Mouse (Mus musculus) forebrain, embryonic 13.5 days (tissue): ENCODE results near the gene Iqgap1. TPM values are rescaled to one million over a fixed set of nuclear protein-coding genes. Genes with fewer than 3 reads are reported as not detected.

ENCODE experiments used
- ATAC-seq: fragments of 200-750 bp; cut with Nextera tagmentation; 2 replicates; pipeline ENCODE4 v1.8.0; 2017
- H3K27ac ChIP-seq: fragments of 300-500 bp; sonication (generic); 2 replicates; pipeline ENCODE4 v1.5.1; 2015; ENCODE audit warnings: inconsistent platforms, mild to moderate bottlenecking, moderate library complexity
- H3K27me3 ChIP-seq: fragments of 300-500 bp; sonication (generic); 2 replicates; pipeline ENCODE4 v1.6.1; 2015; ENCODE audit warnings: mild to moderate bottlenecking, inconsistent platforms
- H3K36me3 ChIP-seq: fragments of 300-500 bp; sonication (generic); 2 replicates; pipeline ENCODE4 v1.6.1; 2015; ENCODE audit warnings: mild to moderate bottlenecking, inconsistent platforms; ENCODE audit not compliant: poor library complexity, severe bottlenecking
- H3K4me1 ChIP-seq: fragments of 300-500 bp; sonication (generic); 2 replicates; pipeline ENCODE4 v1.6.1; 2015; ENCODE audit warnings: inconsistent platforms
- H3K4me2 ChIP-seq: fragments of 300-500 bp; sonication (generic); 2 replicates; pipeline ENCODE4 v1.6.1; 2015; ENCODE audit warnings: inconsistent platforms, mild to moderate bottlenecking, moderate library complexity
- H3K4me3 ChIP-seq: fragments of 300-500 bp; sonication (generic); 2 replicates; pipeline ENCODE4 v1.5.1; 2015; ENCODE audit warnings: mild to moderate bottlenecking, inconsistent platforms
- H3K9ac ChIP-seq: fragments of 300-500 bp; sonication (generic); 2 replicates; pipeline ENCODE4 v1.6.1; 2015; ENCODE audit warnings: mild to moderate bottlenecking, inconsistent platforms
- H3K9me3 ChIP-seq: fragments of 300-500 bp; sonication (generic); replicated peaks from 2 replicates; pipeline ENCODE4 v1.6.1; 2016; ENCODE audit warnings: inconsistent platforms
- WGBS: fragments of 180-500 bp; shearing (Covaris S2); methylation state at CpG from one replicate; pipeline ENCODE4 v1.1.7; 2015; 5-methylcytosine and 5-hydroxymethylcytosine counted together
- polyA plus RNA-seq: library from polyadenylated mRNA; unstranded; fragments of >200 nt; fragmentation: Nextera tagmentation; extraction: Ambion mirVana; gene quantifications from 2 replicates; pipeline ENCODE4 v1.2.1, GENCODE M21; 2015

Gene Iqgap1
- polyA plus RNA-seq, 1 experiment from 2014 or later = 19.7 TPM

DNA sequence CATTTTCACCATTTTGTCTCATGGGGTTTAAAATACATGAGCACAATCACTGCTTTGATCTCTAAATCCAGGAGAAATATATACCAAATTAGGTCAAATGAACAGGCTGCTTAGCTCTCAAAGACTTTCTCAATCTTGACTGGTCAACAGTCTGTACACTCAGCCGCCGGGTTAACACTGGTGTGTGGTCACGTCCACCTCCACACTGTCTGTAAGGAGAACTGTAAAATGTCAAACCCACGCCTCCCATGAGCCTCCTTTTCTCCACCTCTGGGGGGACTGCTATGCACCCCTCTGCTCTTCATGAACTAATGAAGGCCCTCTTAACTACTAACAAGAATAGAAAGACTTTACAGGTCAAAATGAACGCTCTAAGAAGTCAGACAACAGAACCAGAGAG is 36.2 kb downstream of the Iqgap1 start:
- no peaks in the 10 kb centered on the region for H3K9me3 ChIP-seq
- H3K4me1 ChIP-seq = no peaks in the 10 kb centered on the region
- ATAC-seq = no peak
- H3K27ac ChIP-seq = no peak overlapping the region
- no peak overlapping the region for H3K4me2 ChIP-seq
- WGBS = 89% methylated on average over 5 of the region's 5 CpGs
- no peak overlapping the region for H3K4me3 ChIP-seq
- H3K27me3 ChIP-seq = no peaks in the 10 kb centered on the region
- no peak overlapping the region for H3K9ac ChIP-seq
- peaks cover 6% of the 10 kb centered on the region for H3K36me3 ChIP-seq

DNA sequence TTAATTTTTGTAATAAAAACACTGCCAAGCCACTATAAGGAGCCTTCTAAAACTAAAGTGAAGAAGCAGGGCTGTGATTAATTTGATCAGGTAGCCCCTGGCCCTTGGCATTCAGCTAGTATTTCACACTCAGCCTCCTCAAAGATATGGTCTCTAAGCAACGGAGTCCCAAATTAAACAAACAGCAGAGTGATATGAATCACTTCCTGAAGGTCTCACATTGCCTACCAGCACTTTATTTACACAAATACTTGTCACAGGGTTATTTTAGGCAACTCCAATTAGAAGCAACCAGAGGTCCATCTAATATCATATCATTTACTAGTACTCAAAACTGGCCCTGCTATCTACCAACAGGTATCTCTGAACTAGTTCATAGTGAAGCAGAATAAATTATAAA is 36.7 kb downstream of the Iqgap1 start:
- Histone ChIP-seq H3K9ac (no peak overlapping the region), H3K4me1 (no peaks in the 10 kb centered on the region), H3K4me3 (no peak overlapping the region), H3K27ac (no peak overlapping the region), H3K9me3 (no peaks in the 10 kb centered on the region), H3K4me2 (no peak overlapping the region), H3K27me3 (no peaks in the 10 kb centered on the region), H3K36me3 (peaks cover 6% of the 10 kb centered on the region)
- 65% methylated on average over 1 of the region's 1 CpGs for WGBS
- ATAC-seq = no peak

DNA sequence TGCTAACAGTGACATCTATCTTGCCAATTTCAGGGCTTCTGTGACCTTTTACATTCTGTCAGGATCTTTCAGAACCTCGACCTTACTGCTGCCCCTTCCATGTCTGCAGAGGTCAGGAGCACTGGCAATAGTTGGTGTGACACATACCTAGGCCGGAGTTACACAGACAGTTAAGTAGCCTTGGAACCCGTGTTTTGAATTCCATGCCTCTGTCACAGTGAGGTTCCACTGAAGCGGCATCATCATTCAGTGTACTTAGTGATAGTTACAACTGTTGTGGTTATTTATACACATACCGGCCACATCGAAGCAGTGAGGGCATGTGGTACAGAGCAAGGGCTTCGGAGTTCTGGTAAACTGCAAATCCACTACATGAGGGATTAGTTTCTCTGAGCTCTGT is 37.8 kb downstream of the Iqgap1 start:
- no peak overlapping the region for H3K27ac ChIP-seq
- no peak for ATAC-seq
- no peaks in the 10 kb centered on the region for H3K9me3 ChIP-seq
- H3K36me3 ChIP-seq = peaks cover under 1% of the 10 kb centered on the region
- H3K4me3 ChIP-seq = no peak overlapping the region
- H3K27me3 ChIP-seq = no peaks in the 10 kb centered on the region
- WGBS = 92% methylated on average over 7 of the region's 7 CpGs
- H3K9ac ChIP-seq = no peak overlapping the region
- no peaks in the 10 kb centered on the region for H3K4me1 ChIP-seq
- no peak overlapping the region for H3K4me2 ChIP-seq

DNA sequence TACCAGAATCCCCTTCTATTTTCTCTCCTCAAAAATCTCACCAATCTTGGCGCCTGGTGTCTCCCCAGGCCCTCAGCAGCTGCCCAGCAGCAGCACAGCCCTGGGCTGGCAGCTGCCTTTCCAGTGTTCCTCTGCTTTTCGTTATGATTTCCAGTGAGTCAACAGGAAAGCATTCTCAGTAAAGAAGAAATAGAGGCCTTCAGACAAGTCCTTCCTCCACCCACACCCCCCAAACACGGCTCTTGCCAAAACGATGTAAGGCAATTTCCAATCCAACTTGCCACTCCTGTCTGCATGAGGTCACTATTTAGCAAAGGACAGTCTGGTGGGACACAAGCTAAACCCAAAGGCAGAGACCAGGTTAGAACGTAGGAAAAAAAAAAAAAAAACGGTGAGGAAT is 39.0 kb downstream of the Iqgap1 start:
- no peak for ATAC-seq

DNA sequence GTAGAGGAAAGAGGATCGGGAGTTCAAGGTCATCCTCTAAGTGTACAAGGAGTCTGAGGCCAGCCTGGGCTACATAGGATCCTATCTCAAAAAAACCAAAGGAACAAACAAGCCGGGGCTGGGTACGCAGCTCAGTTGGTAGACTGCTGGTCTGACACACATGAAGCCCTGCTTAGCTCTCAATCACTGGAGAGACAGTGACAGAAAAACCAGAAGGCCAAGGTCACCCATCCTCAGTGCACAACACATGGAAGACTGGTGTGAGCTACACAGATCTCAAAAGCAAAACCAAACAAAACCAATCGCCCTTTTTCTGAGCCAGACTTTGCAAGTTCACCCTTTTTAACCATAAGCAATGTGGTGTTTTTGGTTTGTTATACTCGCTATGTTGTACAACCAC is 41.9 kb downstream of the Iqgap1 start:
- H3K4me2 ChIP-seq = no peak overlapping the region
- H3K4me1 ChIP-seq = peaks cover 3% of the 10 kb centered on the region; the same call in 1 of the 2 replicates
- no peaks in the 10 kb centered on the region for H3K9me3 ChIP-seq
- WGBS = 93% methylated on average over 5 of the region's 5 CpGs
- no peak overlapping the region for H3K4me3 ChIP-seq
- no peak overlapping the region for H3K27ac ChIP-seq
- H3K36me3 ChIP-seq = no peaks in the 10 kb centered on the region
- no peaks in the 10 kb centered on the region for H3K27me3 ChIP-seq
- no peak overlapping the region for H3K9ac ChIP-seq
- ATAC-seq = no peak

More for the DNA sequence above, 39.0 kb downstream of the Iqgap1 start:
- H3K27me3 ChIP-seq = no peaks in the 10 kb centered on the region
- no peak overlapping the region for H3K27ac ChIP-seq
- H3K4me1 ChIP-seq = no peaks in the 10 kb centered on the region
- H3K9me3 ChIP-seq = no peaks in the 10 kb centered on the region
- H3K36me3 ChIP-seq = no peaks in the 10 kb centered on the region
- 78% methylated on average over 6 of the region's 6 CpGs for WGBS
- H3K4me3 ChIP-seq = no peak overlapping the region
- no peak overlapping the region for H3K4me2 ChIP-seq
- no peak overlapping the region for H3K9ac ChIP-seq

DNA sequence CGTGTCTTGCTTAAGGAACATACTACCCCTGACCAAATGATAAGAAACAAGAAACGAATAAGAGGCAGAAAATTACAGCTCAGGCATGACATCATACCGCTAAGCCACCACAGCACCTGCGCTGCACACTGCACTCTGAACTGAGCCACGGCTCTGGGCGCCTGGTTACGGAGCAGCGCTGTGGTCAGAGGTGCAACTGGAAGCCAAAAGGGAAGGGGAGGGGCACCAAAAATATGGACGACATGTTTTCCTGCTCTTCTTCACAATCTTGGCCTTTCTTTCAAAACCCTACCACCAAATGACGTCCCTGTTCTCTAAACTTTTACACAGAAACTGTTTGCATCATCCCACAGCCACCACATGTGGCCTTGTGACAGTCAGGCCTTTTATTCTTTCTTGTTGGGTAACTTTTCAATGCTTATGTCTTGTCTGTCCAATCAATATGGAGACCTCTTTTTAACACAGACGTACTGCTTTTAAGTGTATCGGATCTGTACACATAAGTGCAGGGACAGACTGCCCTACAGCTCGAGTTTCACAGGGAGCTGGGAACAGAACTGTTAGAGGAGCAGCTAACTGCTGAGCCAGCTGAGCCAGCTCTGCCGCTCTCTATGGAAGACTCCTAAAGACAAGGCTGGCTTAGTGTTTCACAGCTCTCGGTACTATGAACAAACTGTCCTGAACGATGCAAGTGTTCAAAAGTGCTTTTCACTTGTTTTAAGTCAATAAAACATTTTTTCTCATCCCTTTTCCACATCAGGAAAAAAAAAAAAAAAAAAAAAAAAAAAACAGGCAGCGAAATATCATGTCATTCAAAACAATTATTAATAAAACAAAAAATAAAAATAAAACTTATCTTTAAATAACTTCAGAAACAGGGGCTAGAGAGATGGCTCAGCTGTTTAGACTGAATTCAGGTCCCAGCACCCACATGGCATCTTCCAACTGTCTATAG is 43.3 kb downstream of the Iqgap1 start:
- Histone ChIP-seq H3K9me3 (no peaks in the 10 kb centered on the region), H3K4me2 (no peak overlapping the region), H3K27me3 (no peaks in the 10 kb centered on the region), H3K27ac (no peak overlapping the region), H3K4me1 (peaks cover 3% of the 10 kb centered on the region; the same call in 1 of the 2 replicates), H3K9ac (no peak overlapping the region), H3K4me3 (no peak overlapping the region), H3K36me3 (no peaks in the 10 kb centered on the region)
- no peak for ATAC-seq
- WGBS = 82% methylated on average over 17 of the region's 17 CpGs

DNA sequence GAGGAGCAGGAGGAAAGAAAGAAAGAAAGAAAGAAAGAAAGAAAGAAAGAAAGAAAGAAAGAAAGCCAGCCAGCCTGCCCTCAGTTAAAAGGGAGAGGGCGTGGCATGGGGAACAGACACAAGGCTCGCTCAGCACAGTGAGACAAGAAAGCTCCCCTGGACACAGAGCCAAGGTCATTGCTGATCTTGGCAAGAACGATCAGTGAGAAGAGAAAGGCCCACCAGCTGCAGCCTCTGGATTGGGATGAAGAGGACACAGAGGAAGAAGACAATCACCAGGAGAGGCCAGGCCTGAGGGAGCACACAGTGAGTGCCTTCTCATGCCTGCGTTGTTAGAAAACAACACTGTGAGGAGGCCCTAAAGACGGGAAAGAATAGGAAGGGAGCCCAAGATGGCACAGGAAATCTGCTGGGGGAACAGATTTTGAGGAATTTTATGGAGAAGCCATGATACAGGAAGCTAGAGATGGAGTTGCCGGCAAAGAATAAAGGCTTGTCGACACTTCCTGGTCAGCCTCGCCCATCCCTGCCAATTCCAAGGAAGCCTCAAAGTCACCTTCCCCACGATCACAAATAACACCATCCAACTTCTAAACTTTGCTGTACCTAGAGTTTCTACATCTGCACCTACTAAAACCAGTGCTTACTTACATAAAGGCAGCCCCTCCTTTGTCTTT is 44.2 kb downstream of the Iqgap1 start:
- H3K36me3 ChIP-seq = no peaks in the 10 kb centered on the region
- H3K9ac ChIP-seq = no peak overlapping the region
- WGBS = 72% methylated on average over 9 of the region's 9 CpGs
- H3K27me3 ChIP-seq = no peaks in the 10 kb centered on the region
- no peak for ATAC-seq
- H3K27ac ChIP-seq = no peak overlapping the region
- H3K9me3 ChIP-seq = no peaks in the 10 kb centered on the region
- peaks cover 3% of the 10 kb centered on the region; the same call in 1 of the 2 replicates for H3K4me1 ChIP-seq
- no peak overlapping the region for H3K4me3 ChIP-seq
- no peak overlapping the region for H3K4me2 ChIP-seq

DNA sequence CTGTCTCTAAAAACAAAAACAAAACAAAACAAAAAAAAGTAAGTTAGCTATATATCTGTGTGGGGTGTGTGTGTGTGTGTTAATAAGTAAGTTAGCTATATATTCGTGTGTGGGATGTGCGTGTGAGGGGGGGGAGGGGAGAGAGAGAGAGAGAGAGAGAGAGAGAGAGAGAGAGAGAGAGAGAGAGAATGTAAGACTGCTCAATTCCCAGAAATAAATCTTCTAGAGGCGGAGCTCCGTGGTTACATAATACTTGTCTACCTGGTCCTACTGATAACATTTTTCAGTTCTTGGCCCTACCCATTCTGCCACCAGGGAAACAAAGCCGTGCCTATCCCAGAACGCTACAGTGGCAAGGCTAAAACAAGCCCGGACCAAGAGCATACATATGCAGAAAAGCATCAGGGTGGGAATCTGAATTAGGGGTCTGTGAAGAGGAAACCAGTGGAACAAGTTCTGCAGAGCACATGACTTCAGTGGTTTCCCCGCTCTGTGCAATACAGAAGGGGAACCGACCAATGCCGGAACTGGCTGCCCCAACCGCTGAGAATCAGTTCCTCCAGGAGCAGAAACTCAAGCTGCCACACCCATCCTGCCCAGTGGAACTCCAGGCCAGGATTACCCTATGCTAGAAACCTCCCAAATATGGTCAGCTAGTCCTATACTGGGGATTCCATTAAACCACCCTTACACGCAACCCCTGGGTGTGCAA is 46.7 kb downstream of the Iqgap1 start:
- peaks cover 3% of the 10 kb centered on the region; the same call in 1 of the 2 replicates for H3K4me1 ChIP-seq
- no peaks in the 10 kb centered on the region for H3K9me3 ChIP-seq
- no peak overlapping the region for H3K27ac ChIP-seq
- no peaks in the 10 kb centered on the region for H3K27me3 ChIP-seq
- no peak overlapping the region for H3K4me3 ChIP-seq
- no peak overlapping the region for H3K9ac ChIP-seq
- no peaks in the 10 kb centered on the region for H3K36me3 ChIP-seq
- 84% methylated on average over 12 of the region's 12 CpGs for WGBS
- no peak overlapping the region for H3K4me2 ChIP-seq
- ATAC-seq = no peak

DNA sequence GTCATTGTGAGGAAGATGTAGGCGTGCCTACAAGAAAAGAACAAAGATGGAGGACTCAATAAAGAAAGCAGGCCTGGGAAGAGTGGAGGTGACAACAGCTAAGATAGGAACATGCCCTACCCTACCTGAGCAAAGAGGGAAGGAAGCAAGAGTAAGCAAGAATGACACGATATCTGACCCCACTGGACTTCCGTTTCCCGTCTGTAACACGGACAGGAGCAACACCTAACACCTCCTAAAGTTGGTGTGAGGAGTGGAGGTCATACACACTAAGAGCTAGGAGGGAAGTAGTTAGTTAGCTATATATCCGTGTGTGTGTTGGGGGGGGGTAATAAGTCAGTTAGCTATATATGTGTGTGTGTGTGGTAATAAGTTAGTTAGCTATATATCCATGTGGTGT is 47.4 kb downstream of the Iqgap1 start:
- no peak overlapping the region for H3K27ac ChIP-seq
- no peak overlapping the region for H3K4me2 ChIP-seq
- H3K4me3 ChIP-seq = no peak overlapping the region
- H3K9ac ChIP-seq = no peak overlapping the region
- 97% methylated on average over 6 of the region's 6 CpGs for WGBS
- H3K4me1 ChIP-seq = peaks cover 3% of the 10 kb centered on the region; the same call in 1 of the 2 replicates
- no peak for ATAC-seq
- no peaks in the 10 kb centered on the region for H3K36me3 ChIP-seq
- no peaks in the 10 kb centered on the region for H3K27me3 ChIP-seq
- H3K9me3 ChIP-seq = no peaks in the 10 kb centered on the region

DNA sequence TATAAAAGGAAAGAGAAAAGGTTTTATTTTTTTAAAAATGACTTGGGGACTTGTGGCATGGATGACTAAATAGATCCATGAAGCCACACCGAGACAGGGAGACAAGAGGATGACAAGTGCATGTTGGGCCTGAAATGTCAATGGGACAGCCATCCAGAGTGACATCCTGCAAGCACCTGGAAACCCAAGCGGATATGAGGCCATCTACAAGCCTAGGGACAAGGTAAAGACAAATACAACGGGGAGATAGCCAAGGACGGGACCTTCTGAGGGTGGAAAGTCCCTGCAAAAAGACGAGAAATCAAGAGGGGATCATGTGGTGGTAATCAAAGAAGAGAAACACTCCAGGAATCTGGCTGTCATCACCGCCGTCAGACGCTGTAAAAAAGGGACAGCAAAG is 48.6 kb downstream of the Iqgap1 start:
- Histone ChIP-seq H3K36me3 (no peaks in the 10 kb centered on the region), H3K27ac (no peak overlapping the region), H3K27me3 (no peaks in the 10 kb centered on the region), H3K9me3 (no peaks in the 10 kb centered on the region), H3K4me2 (no peak overlapping the region), H3K9ac (no peak overlapping the region), H3K4me1 (peaks cover 3% of the 10 kb centered on the region; the same call in 1 of the 2 replicates), H3K4me3 (no peak overlapping the region)
- 89% methylated on average over 8 of the region's 8 CpGs for WGBS
- ATAC-seq = no peak

DNA sequence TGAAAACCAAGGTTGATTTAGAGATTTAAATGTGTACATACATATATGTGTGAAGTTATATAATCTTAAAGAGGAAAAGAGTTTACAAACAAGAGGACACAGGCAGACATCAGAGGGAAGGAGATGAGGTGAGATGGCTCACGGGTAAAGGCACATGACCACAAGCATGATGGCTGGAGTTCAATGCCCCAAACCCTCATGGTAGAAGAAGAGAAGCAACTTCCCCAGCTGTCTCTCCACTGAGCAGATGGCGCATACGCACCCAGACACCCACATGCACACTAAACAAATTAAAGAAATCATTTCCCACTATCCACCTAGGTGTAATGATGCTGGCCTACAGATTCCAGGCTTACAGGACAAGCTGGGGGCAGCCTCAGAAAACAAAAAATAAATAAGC is 49.7 kb downstream of the Iqgap1 start:
- Histone ChIP-seq H3K9ac (no peak overlapping the region), H3K36me3 (no peaks in the 10 kb centered on the region), H3K27me3 (no peaks in the 10 kb centered on the region), H3K4me1 (no peaks in the 10 kb centered on the region), H3K4me2 (no peak overlapping the region), H3K27ac (no peak overlapping the region), H3K9me3 (no peaks in the 10 kb centered on the region), H3K4me3 (no peak overlapping the region)
- 88% methylated on average over 3 of the region's 3 CpGs for WGBS
- no peak for ATAC-seq

DNA sequence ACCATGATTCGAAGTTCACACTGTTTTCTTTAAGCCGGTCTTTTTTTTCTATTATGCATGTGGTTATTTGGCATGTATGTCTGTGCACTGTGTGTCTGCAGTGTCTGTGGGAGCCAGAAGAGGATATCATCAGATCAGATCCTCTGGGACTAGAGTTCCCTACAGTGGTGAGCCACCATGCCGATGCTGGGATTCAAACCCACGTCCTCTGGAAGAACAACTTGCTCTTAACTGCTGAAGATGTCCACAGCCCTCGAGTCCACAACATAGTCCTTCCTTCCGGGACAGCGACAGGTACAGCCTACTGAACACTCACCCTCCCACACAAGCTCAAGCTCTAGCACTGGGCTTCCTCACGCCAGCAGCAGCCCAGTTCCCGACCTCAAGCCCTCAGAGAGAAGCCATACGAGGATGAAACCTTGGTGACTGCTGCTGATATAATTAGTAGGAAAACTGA is 50.3 kb downstream of the Iqgap1 start:
- Histone ChIP-seq H3K4me1 (no peaks in the 10 kb centered on the region), H3K9me3 (no peaks in the 10 kb centered on the region), H3K4me3 (no peak overlapping the region), H3K36me3 (no peaks in the 10 kb centered on the region), H3K9ac (no peak overlapping the region), H3K27me3 (no peaks in the 10 kb centered on the region), H3K4me2 (no peak overlapping the region), H3K27ac (no peak overlapping the region)
- WGBS = 94% methylated on average over 10 of the region's 10 CpGs
- ATAC-seq = no peak
